Mouse (Mus musculus): ENCODE measurements around the gene Rps24.

DNA sequence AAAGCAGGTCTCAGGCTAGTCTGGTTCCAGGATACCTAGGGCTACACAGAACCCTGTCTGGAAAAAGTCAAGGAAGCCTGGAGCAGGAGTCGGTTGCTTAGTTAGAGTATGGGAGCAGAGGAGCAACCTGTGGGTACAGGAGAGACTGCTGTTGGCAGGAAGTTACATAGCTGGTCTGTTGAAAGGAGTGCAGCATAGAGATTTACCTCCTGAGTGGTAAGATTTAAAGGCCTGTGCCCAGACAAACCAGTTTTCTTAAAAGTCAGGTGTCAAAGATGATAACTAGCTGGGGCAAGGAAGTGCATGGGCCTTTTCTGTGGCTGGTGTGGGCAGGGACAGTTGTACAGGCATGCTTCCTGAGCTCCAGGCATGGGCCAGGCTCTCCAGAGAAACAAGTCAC lies 10.5 kb downstream of the Rps24 start:
- TF ChIP-seq ZNF384 (IDR thresholded peaks at IDR 0.05; ENCODE audit: low read depth, low read length) (peak; percentile 80), CHD2 (IDR thresholded peaks at IDR 0.05; ENCODE audit: low read depth, low read length) (0 out of 2 replicates have a peak, but pooled peaks have one; percentile 17), MAFK (IDR thresholded peaks at IDR 0.05; ENCODE audit: insufficient read depth, low read depth, low read length) (no peak), HCFC1 (IDR thresholded peaks at IDR 0.05; ENCODE audit: borderline replicate concordance, insufficient read depth, low read length) (no peak), ZC3H11A (IDR thresholded peaks at IDR 0.05; ENCODE audit: borderline replicate concordance, low read depth, low read length) (no peak)
